Mouse (Mus musculus) forebrain, embryonic 16.5 days (tissue): ENCODE measurements around the gene Ext2. TPM values are rescaled to one million over a fixed set of nuclear protein-coding genes. Genes with fewer than 3 reads are reported as not detected.

ENCODE experiments used
- ATAC-seq: fragments of 200-750 bp; cut with Nextera tagmentation; 2 replicates; pipeline ENCODE4 v1.8.0; 2017; ENCODE audit warnings: mild to moderate bottlenecking, moderate library complexity
- H3K27ac ChIP-seq: fragments of 300-500 bp; sonication (generic); 2 replicates; pipeline ENCODE4 v1.5.1; 2014; ENCODE audit warnings: low read length, control low read depth
- H3K27me3 ChIP-seq: fragments of 300-500 bp; sonication (generic); replicated peaks from 2 replicates; pipeline ENCODE4 v1.6.1; 2014; ENCODE audit warnings: low read length; ENCODE audit not compliant: control insufficient read depth, insufficient read depth
- H3K36me3 ChIP-seq: fragments of 300-500 bp; sonication (generic); 2 replicates; pipeline ENCODE4 v1.6.1; 2014; ENCODE audit not compliant: control insufficient read depth, insufficient read depth
- H3K4me1 ChIP-seq: fragments of 300-500 bp; sonication (generic); replicated peaks from 2 replicates; pipeline ENCODE4 v1.6.1; 2014; ENCODE audit warnings: low read length; ENCODE audit not compliant: control insufficient read depth, insufficient read depth
- H3K4me2 ChIP-seq: fragments of 300-500 bp; sonication (generic); 2 replicates; pipeline ENCODE4 v1.6.1; 2014; ENCODE audit warnings: mild to moderate bottlenecking, low read length, control low read depth
- H3K4me3 ChIP-seq: fragments of 300-500 bp; sonication (generic); replicated peaks from 2 replicates; pipeline ENCODE4 v1.5.1; 2014; ENCODE audit warnings: mild to moderate bottlenecking, low read length, control low read depth
- H3K9ac ChIP-seq: fragments of 300-500 bp; sonication (generic); replicated peaks from 2 replicates; pipeline ENCODE4 v1.6.1; 2014; ENCODE audit warnings: low read depth, low read length, control low read depth
- H3K9me3 ChIP-seq: fragments of 300-500 bp; sonication (generic); 2 replicates; pipeline ENCODE4 v1.6.1; 2016; ENCODE audit warnings: low read length; ENCODE audit not compliant: control insufficient read depth
- WGBS: fragments of 180-500 bp; shearing (Covaris S2); extraction: QIAGEN DNeasy Blood & Tissue Kit; methylation state at CpG from one replicate; pipeline ENCODE4 v1.1.7; 2014; 5-methylcytosine and 5-hydroxymethylcytosine counted together
- polyA plus RNA-seq: library from polyadenylated mRNA; unstranded; fragments of >200 nt; fragmentation: Nextera tagmentation; extraction: Ambion mirVana; gene quantifications from 2 replicates; pipeline ENCODE4 v1.2.1, GENCODE M21; 2015

Gene Ext2
- polyA plus RNA-seq, 1 experiment from 2014 or later: 69.7 TPM

- ATAC-seq: peak; percentile 39; the same call in 1 of the 2 replicates
These were observed 156.1 kb downstream of the Ext2 start for GRCm38 (mm10) chr2:93666146-93666858.

GRCm38 (mm10) chr2:93665472-93665871 is 156.9 kb downstream of the Ext2 start:
- Histone ChIP-seq H3K36me3 (no peaks in the 10 kb centered on the region), H3K9ac (no peak overlapping the region), H3K4me2 (no peak overlapping the region), H3K4me3 (no peak overlapping the region), H3K4me1 (peaks cover 14% of the 10 kb centered on the region), H3K9me3 (no peaks in the 10 kb centered on the region), H3K27ac (no peak overlapping the region), H3K27me3 (no peaks in the 10 kb centered on the region)
- no peak for ATAC-seq
- WGBS: 63% methylated on average over 5 of the region's 5 CpGs

More at GRCm38 (mm10) chr2:93666146-93666858, 156.1 kb downstream of the Ext2 start:
- peaks cover 14% of the 10 kb centered on the region for H3K4me1 ChIP-seq
- WGBS: 50% methylated on average over 3 of the region's 3 CpGs
- peak overlapping the region; percentile 45; the same call in 1 of the 2 replicates for H3K27ac ChIP-seq
- H3K9me3 ChIP-seq: no peaks in the 10 kb centered on the region
- no peak overlapping the region for H3K4me3 ChIP-seq
- H3K27me3 ChIP-seq: no peaks in the 10 kb centered on the region
- no peak overlapping the region for H3K9ac ChIP-seq
- no peaks in the 10 kb centered on the region for H3K36me3 ChIP-seq
- H3K4me2 ChIP-seq: no peak overlapping the region

GRCm38 (mm10) chr2:93662240-93662865 is 160.0 kb downstream of the Ext2 start:
- Histone ChIP-seq H3K9me3 (no peaks in the 10 kb centered on the region), H3K27me3 (no peaks in the 10 kb centered on the region), H3K4me3 (no peak overlapping the region), H3K27ac (no peak overlapping the region), H3K36me3 (no peaks in the 10 kb centered on the region), H3K4me2 (no peak overlapping the region), H3K4me1 (peaks cover 14% of the 10 kb centered on the region), H3K9ac (no peak overlapping the region)
- no peak for ATAC-seq
- WGBS: 9% methylated on average over 16 of the region's 16 CpGs

- no peaks in the 10 kb centered on the region for H3K36me3 ChIP-seq
- 84% methylated on average over 6 of the region's 6 CpGs for WGBS
- H3K9me3 ChIP-seq: no peaks in the 10 kb centered on the region
- H3K4me1 ChIP-seq: peaks cover 7% of the 10 kb centered on the region
- no peaks in the 10 kb centered on the region for H3K27me3 ChIP-seq
- ATAC-seq: no peak
- no peak overlapping the region for H3K27ac ChIP-seq
- no peak overlapping the region for H3K9ac ChIP-seq
- no peak overlapping the region for H3K4me3 ChIP-seq
- H3K4me2 ChIP-seq: no peak overlapping the region
These were observed 161.3 kb downstream of the Ext2 start for GRCm38 (mm10) chr2:93661096-93661495.

- Histone ChIP-seq H3K9ac (no peak overlapping the region), H3K27ac (no peak overlapping the region), H3K27me3 (no peaks in the 10 kb centered on the region), H3K4me3 (no peak overlapping the region), H3K36me3 (no peaks in the 10 kb centered on the region), H3K9me3 (no peaks in the 10 kb centered on the region), H3K4me2 (no peak overlapping the region), H3K4me1 (0 out of 2 replicates have a peak, but pooled peaks cover 3% of the 10 kb centered on the region)
- no peak for ATAC-seq
- WGBS: 77% methylated on average over 6 of the region's 6 CpGs
These were observed 162.6 kb downstream of the Ext2 start for GRCm38 (mm10) chr2:93659705-93660308.

- no peak overlapping the region for H3K27ac ChIP-seq
- no peak overlapping the region for H3K4me2 ChIP-seq
- H3K4me1 ChIP-seq: 0 out of 2 replicates have a peak, but pooled peaks cover 3% of the 10 kb centered on the region
- no peak overlapping the region for H3K4me3 ChIP-seq
- WGBS: 26% methylated on average over 3 of the region's 3 CpGs
- no peaks in the 10 kb centered on the region for H3K36me3 ChIP-seq
- H3K9ac ChIP-seq: no peak overlapping the region
- no peaks in the 10 kb centered on the region for H3K9me3 ChIP-seq
- no peak for ATAC-seq
- no peaks in the 10 kb centered on the region for H3K27me3 ChIP-seq
These were observed 163.4 kb downstream of the Ext2 start for GRCm38 (mm10) chr2:93659004-93659403.

GRCm38 (mm10) chr2:93654336-93655055 is 167.9 kb downstream of the Ext2 start:
- no peak for ATAC-seq
- H3K27ac ChIP-seq: no peak overlapping the region
- WGBS: 63% methylated on average over 11 of the region's 11 CpGs

GRCm38 (mm10) chr2:93649243-93649870 is 173.0 kb downstream of the Ext2 start:
- WGBS: 16% methylated on average over 4 of the region's 4 CpGs
- Histone ChIP-seq H3K27me3 (peaks cover 42% of the 10 kb centered on the region), H3K9me3 (no peaks in the 10 kb centered on the region), H3K9ac (no peak overlapping the region), H3K36me3 (no peaks in the 10 kb centered on the region), H3K4me3 (no peak overlapping the region), H3K27ac (no peak overlapping the region), H3K4me1 (peaks cover 7% of the 10 kb centered on the region), H3K4me2 (no peak overlapping the region)
- ATAC-seq: peak; percentile 55; the same call in 1 of the 2 replicates

More at GRCm38 (mm10) chr2:93654336-93655055, 167.9 kb downstream of the Ext2 start:
- H3K9ac ChIP-seq: no peak overlapping the region
- no peaks in the 10 kb centered on the region for H3K9me3 ChIP-seq
- 0 out of 2 replicates have a peak, but pooled peaks cover under 1% of the 10 kb centered on the region for H3K4me1 ChIP-seq
- H3K36me3 ChIP-seq: no peaks in the 10 kb centered on the region
- no peak overlapping the region for H3K4me3 ChIP-seq
- H3K27me3 ChIP-seq: peaks cover 12% of the 10 kb centered on the region
- H3K4me2 ChIP-seq: no peak overlapping the region
